Mouse (Mus musculus) retina, postnatal 7 days (tissue): ENCODE data around the gene Mad2l1bp.

ENCODE experiments used
- DNase-seq: peaks from one replicate; pipeline ENCODE4 v3.0.0-alpha.2; 2012; ENCODE audit warnings: low read depth, low spot score

Mad2l1bp gene

DNA sequence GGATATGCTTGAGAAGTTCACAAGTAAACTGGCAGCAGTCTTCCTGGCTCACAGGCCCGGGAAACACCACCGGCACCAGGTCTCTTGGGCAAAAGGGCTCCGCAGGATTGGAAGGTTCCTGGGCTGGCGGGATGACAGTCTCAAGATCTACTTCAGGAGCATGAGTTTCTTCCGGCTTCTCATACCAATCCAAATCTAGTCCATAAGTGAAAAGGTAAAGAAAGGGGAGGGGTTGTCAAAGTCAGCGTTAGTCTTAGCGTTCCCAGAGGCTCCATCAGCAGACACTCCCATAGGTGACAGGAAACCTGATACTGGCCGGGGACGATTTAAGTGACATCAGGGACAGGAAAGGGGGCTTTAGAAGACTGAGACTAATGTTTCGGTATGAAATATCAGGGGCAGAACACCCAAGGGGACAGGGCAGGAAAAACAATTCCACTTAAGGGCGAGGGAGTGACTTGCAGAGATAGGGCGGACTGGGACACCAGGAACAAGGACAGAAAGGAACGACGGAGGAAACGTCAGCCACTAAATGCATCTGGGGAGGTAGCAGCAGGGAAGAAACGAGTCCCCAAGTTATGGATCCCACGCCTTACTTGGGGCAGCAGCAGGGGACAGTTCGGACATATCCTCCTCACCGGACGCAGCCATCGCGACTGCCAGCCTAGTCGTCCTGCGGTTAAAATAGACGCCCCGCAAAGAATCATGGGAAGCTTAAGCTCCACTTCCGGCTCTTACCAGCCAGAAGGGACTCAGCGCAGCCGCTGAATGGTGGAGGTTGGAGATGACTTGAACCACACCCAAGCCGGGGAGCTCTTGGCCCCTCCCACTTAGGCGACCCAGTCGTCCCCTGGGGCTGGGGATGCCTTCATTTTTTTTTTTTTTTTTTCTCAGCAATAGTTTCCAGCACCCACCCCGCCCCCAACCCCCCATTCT is at the start of gene Mad2l1bp:
Gene Mad2l1bp (minus strand): TSS at position 707 of the 936 bp plus-strand sequence.
- peak; percentile 86 for DNase-seq

GRCm38 (mm10) chr17:46203078-46203477 is 49.7 kb upstream of the Mad2l1bp start:
- peak; percentile 2 for DNase-seq

GRCm38 (mm10) chr17:46202421-46203071 is 49.2 kb upstream of the Mad2l1bp start, which contains the start of the genes Polh and Xpo5:
Gene Polh (minus strand): TSS chr17:46202645.
Gene Xpo5 (plus strand): TSS chr17:46202782.
- peak; percentile 91 for DNase-seq

- no peak for DNase-seq
Measured at GRCm38 (mm10) chr17:46201151-46201550, 47.8 kb upstream of the Mad2l1bp start.

- DNase-seq: no peak
Measured at GRCm38 (mm10) chr17:46188829-46189228, 35.5 kb upstream of the Mad2l1bp start.

DNA sequence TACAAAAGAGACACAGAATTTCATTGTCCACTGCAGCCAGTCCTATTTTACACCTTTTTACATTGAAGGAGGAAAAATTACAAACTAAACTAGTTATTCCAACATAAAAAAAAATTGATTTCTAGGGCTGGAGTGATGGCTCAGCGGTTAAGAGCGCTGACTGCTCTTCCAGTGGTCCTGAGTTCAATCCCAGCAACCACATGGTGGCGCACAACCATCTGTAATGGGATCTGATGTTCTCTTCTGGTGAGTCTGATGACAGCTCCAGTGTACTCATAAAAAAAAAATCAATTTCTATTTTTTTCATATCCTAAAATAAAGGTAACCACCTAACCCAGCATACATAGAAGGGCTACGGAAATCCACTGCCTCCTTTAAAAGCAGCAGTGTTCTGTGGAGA is 28.9 kb upstream of the Mad2l1bp start:
- DNase-seq: no peak

GRCm38 (mm10) chr17:46170538-46170937 is 17.2 kb upstream of the Mad2l1bp start:
- DNase-seq: no peak

- no peak for DNase-seq
Measured at GRCm38 (mm10) chr17:46168768-46169167, 15.4 kb upstream of the Mad2l1bp start.

- DNase-seq: no peak
Measured at GRCm38 (mm10) chr17:46168318-46168717, 15.0 kb upstream of the Mad2l1bp start.

DNA sequence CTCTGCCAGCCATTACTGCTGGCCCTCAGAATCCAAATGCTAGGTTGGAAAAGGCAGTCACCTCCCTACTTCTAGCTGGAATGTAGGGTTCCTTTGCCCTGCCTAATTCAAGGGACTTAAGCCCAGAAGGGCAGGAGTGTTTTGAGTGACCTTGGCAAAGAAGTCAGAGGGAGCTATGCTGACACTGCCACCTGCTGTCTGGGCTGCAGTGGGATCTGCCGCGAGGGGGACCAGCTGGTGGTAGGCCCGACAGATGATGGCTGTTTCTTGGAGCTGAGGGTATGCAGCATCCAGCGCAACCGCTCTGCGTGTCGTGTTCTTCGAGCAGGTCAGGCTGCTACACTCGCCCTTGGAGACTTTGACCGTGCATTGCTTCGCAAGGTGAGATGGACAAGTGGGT is 13.7 kb upstream of the Mad2l1bp start:
- no peak for DNase-seq

DNA sequence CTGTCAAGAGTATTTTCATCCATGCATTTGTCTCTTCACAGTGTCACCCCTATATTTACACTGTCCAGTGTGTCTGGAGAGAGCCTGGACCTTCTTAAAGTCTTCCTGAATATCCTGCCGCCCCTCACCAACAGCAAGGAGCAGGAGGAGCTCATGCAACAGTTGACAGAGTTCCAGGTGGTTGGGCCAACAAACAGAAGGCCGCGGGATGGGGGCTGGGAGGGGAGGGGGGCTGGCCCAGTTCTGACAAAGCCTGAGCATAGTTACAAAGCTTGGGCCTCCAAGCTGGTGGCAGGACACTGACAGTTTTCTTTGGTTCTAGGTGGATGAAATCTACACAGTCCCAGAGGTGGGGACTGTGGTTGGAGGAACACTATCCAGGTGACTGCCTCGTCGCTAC is 12.9 kb upstream of the Mad2l1bp start:
- DNase-seq: no peak

DNA sequence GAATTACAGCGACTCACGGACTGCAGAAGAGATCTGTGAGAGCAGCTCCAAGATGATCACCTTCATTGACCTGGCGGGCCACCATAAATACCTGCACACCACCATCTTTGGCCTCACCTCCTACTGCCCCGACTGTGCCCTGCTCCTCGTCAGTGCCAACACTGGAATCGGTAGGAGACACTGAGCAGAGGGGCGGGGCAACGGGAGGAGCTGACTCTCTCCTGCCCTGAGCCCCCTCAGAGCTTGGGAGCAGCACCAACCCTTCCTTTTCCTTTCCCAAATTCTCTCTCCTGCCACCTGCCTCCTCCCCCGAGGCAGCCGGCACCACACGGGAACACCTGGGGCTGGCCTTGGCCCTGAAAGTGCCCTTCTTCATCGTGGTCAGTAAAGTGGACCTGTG is 12.1 kb upstream of the Mad2l1bp start:
- DNase-seq: no peak

- no peak for DNase-seq
Measured at GRCm38 (mm10) chr17:46164791-46165190, 11.4 kb upstream of the Mad2l1bp start.

DNA sequence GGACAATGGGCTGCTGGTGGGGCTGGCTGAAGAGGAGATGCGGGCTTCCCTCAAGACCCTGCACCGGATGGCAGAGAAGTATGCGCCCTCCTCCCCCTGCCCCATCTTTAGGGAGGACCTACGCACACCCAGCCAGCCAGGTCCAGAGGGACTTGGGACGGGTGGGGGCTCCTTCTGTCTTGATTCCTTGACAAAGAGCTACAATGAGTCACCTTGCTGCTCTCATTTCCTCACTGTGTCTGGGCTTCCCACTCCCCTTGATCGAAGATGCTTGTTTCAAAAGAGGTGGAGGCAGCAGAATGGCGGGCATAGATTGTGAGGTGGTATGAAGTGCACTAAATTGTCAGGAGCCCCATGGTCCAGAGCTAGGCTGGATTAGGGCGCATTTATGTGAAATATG is 10.9 kb upstream of the Mad2l1bp start:
- no peak for DNase-seq

DNA sequence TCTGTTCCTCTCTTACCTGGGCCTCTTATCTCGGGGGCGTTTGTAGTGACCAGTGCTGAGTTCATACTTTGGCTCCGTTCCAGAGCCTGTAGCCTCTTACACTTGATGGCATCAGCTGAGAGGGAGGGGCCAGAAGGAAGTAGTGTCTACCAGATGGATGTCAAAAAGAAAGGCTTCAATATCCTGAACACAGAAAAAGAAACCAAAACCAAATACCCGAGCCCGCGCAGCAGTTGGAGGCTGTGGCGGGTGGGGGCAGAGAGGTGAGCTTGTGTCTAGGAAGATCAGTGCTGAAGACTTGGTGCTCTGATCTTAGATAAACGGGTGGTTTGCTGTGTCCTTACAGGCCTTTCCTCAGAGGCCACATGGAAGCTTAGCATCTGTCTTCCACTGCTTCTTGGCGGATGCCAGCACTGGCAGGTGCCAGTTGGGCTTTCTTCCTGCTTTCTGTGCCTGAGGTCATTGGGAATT is 9.6 kb upstream of the Mad2l1bp start:
- no peak for DNase-seq

- DNase-seq: no peak
Measured at GRCm38 (mm10) chr17:46162551-46162950, 9.2 kb upstream of the Mad2l1bp start.

- DNase-seq: no peak
Measured at GRCm38 (mm10) chr17:46161710-46162109, 8.4 kb upstream of the Mad2l1bp start.

- DNase-seq: no peak
Measured at GRCm38 (mm10) chr17:46161179-46161578, 7.8 kb upstream of the Mad2l1bp start.

DNA sequence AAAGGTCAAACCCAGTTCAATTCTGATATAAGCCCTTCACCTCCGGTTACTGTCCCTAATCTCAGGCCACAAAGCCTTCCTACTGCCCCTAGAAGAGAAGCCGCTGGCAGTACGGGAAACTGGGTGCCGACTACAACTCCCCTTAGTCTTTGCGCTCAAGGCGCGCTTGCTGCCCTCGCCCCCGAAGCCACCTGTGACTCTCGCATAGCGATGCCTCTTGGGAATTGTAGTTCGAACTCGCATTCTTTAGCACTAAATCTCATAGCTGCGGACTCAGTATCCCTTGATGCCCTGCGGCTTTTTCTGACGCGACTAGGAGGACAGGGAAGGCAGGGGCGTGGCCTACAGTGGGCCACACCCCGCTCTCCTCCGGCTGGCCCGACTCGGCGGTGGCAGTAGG is 7.3 kb upstream of the Mad2l1bp start, which contains the start of gene Gtpbp2:
Gene Gtpbp2 (plus strand): TSS at position 347 of the 400 bp plus-strand sequence.
- DNase-seq: peak; percentile 100

- DNase-seq: no peak
Measured at GRCm38 (mm10) chr17:46160090-46160662, 6.8 kb upstream of the Mad2l1bp start.

GRCm38 (mm10) chr17:46159236-46159635 is 5.9 kb upstream of the Mad2l1bp start:
- DNase-seq: no peak

GRCm38 (mm10) chr17:46157131-46157530 is 3.8 kb upstream of the Mad2l1bp start:
- DNase-seq: no peak
